Mouse (Mus musculus) embryonic facial prominence, embryonic 13.5 days (tissue): ENCODE data around the gene Ppil1. TPM values are rescaled to one million over a fixed set of nuclear protein-coding genes. Genes with fewer than 3 reads are reported as not detected.
"Not testable (repeated sequence)": the region's sequence is repeated elsewhere in the genome, so short reads cannot be mapped to it uniquely, and the experiment has no call there.

ENCODE experiments used
- ATAC-seq: fragments of 200-750 bp; cut with Nextera tagmentation; 2 replicates; pipeline ENCODE4 v1.8.0; 2017; ENCODE audit warnings: low read depth; ENCODE audit not compliant: insufficient number of reproducible peaks, insufficient read depth, low FRiP score, low TSS enrichment
- H3K27ac ChIP-seq: fragments of 300-500 bp; sonication (generic); 2 replicates; pipeline ENCODE4 v1.5.1; 2015; ENCODE audit warnings: moderate library complexity, mild to moderate bottlenecking, inconsistent platforms
- H3K27me3 ChIP-seq: fragments of 300-500 bp; sonication (generic); 2 replicates; pipeline ENCODE4 v1.6.1; 2015; ENCODE audit warnings: mild to moderate bottlenecking, inconsistent platforms
- H3K36me3 ChIP-seq: fragments of 300-500 bp; sonication (generic); 2 replicates; pipeline ENCODE4 v1.6.1; 2015; ENCODE audit warnings: mild to moderate bottlenecking, inconsistent platforms
- H3K4me1 ChIP-seq: fragments of 300-500 bp; sonication (generic); 2 replicates; pipeline ENCODE4 v1.6.1; 2015; ENCODE audit warnings: inconsistent platforms
- H3K4me2 ChIP-seq: fragments of 300-500 bp; sonication (generic); 2 replicates; pipeline ENCODE4 v1.6.1; 2015; ENCODE audit warnings: moderate library complexity, mild to moderate bottlenecking, inconsistent platforms
- H3K4me3 ChIP-seq: fragments of 300-500 bp; sonication (generic); 2 replicates; pipeline ENCODE4 v1.5.1; 2015; ENCODE audit warnings: mild to moderate bottlenecking, inconsistent platforms
- H3K9ac ChIP-seq: fragments of 300-500 bp; sonication (generic); 2 replicates; pipeline ENCODE4 v1.6.1; 2015; ENCODE audit warnings: mild to moderate bottlenecking, inconsistent platforms
- H3K9me3 ChIP-seq: fragments of 300-500 bp; sonication (generic); 2 replicates; pipeline ENCODE4 v1.6.1; 2016; ENCODE audit warnings: inconsistent platforms
- WGBS: fragments of 180-500 bp; shearing (Covaris S2); methylation state at CpG from one replicate; pipeline ENCODE4 v1.1.7; 2015; ENCODE audit warnings: mixed read lengths; 5-methylcytosine and 5-hydroxymethylcytosine counted together
- polyA plus RNA-seq: library from polyadenylated mRNA; unstranded; fragments of >200 nt; fragmentation: Nextera tagmentation; extraction: Ambion mirVana; gene quantifications from 2 replicates; pipeline ENCODE4 v1.2.1, GENCODE M21; 2015

The Ppil1 gene
- polyA plus RNA-seq, 1 experiment from 2014 or later: 162 TPM

DNA sequence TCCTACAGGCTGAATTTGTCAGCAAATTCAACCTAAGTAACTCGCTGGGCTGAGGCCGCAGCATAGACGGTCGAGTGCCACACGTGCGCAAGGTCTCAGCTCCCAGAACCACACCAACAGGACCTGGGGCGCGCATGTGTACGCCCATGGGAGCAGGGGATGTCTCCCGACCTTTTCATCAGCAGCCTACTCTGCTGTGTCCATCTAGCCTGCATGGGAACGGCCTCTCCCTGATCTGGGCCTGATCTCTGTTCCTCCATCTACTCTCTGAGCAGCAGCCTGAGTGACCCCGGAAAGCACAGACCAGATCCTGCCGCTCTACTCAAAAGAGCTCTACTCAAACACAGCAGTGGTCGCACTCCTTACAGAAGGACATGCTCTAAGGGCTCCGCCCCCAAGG lies 3.5 kb downstream of the Ppil1 start:
- 89% methylated on average over 15 of the region's 15 CpGs for WGBS
- no peak overlapping the region for H3K4me3 ChIP-seq
- H3K9ac ChIP-seq: no peak overlapping the region
- H3K27ac ChIP-seq: no peak overlapping the region
- H3K9me3 ChIP-seq: no peaks in the 10 kb centered on the region
- H3K4me1 ChIP-seq: peaks cover 43% of the 10 kb centered on the region
- no peaks in the 10 kb centered on the region for H3K27me3 ChIP-seq
- H3K36me3 ChIP-seq: peaks cover 58% of the 10 kb centered on the region
- ATAC-seq: no peak
- H3K4me2 ChIP-seq: no peak overlapping the region

DNA sequence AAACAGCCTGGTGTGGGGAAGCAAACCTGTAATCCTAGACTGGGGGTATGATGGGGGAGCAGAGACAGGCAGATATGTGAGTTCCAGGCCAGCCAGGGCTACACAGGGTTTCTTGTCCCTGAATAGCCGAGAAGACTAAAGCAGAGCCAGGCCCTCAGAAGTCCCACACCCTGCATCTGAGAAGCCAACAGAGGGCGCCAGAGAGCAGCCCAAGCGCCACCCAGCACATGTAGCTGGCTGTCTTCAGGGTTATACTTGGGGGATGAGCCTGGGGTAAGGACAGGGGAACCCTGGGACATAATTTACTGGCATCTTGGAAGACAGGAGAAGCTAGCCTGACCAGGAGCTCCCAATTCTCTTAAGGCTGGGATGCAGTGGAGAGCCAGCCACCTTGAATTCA lies 4.5 kb downstream of the Ppil1 start:
- no peak overlapping the region for H3K4me2 ChIP-seq
- no peak for ATAC-seq
- H3K4me1 ChIP-seq: peaks cover 40% of the 10 kb centered on the region

DNA sequence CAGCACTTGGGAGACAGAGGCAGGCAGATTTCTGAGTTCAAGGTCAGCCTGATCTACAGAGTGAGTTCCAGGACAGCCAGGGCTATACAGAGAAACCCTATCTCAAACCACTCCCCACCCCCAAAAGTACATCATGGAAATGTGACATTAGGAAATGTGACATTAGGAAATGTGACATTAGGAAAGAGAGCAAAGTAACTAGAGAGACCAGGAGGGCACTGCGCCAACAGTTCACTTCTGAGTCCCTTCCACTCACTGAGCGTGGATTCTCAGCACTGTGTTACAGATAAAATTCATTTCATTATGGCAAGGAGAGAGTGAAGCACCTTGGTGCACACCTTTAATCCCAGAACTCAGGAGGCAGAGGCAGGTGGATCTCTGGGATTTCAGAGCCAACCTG lies 5.1 kb downstream of the Ppil1 start:
- H3K27me3 ChIP-seq: no peaks in the 10 kb centered on the region
- H3K4me2 ChIP-seq: no peak overlapping the region
- no peak overlapping the region for H3K27ac ChIP-seq
- no peak for ATAC-seq
- H3K9ac ChIP-seq: 0 out of 2 replicates have a peak overlapping the region, but pooled peaks have one; percentile 28
- H3K4me3 ChIP-seq: no peak overlapping the region
- peaks cover 71% of the 10 kb centered on the region for H3K36me3 ChIP-seq
- H3K9me3 ChIP-seq: no peaks in the 10 kb centered on the region
- WGBS: 96% methylated on average over 2 of the region's 2 CpGs
- peaks cover 36% of the 10 kb centered on the region for H3K4me1 ChIP-seq

More for the DNA sequence above, 4.5 kb downstream of the Ppil1 start:
- Histone ChIP-seq H3K36me3 (peaks cover 66% of the 10 kb centered on the region), H3K9me3 (no peaks in the 10 kb centered on the region), H3K27me3 (no peaks in the 10 kb centered on the region), H3K27ac (no peak overlapping the region), H3K9ac (no peak overlapping the region), H3K4me3 (no peak overlapping the region)
- WGBS: 6% methylated on average over 3 of the region's 3 CpGs

DNA sequence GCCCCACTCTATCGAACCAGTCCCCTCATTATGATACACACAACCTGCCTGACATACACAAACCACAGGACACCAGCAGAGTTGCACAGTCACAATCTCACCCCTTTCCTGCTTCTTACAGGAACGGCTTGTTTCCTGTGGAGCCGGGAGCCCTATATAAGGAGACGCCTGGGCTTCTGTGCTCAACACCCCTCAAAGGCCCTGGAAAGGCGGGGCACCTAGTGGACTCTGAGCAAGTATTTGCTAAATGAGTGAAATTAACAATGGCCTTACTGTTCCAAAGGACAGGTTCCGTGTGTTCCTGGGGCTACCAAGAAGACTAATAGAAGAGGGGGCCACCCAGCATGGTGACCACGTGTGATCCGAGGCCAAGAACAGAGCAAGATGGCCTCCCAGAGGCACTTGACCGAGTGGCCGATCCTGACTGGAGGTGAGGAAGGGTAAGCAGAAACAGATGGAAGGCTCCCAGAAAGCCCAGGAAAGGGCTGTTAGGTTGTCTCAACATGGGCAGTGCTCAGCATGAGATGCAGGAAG lies 5.9 kb downstream of the Ppil1 start:
- H3K4me1 ChIP-seq: peaks cover 35% of the 10 kb centered on the region
- no peaks in the 10 kb centered on the region for H3K27me3 ChIP-seq
- H3K4me2 ChIP-seq: no peak overlapping the region
- H3K27ac ChIP-seq: no peak overlapping the region
- no peak for ATAC-seq
- H3K9ac ChIP-seq: peak overlapping the region; percentile 40; the same call in 1 of the 2 replicates
- H3K36me3 ChIP-seq: peaks cover 74% of the 10 kb centered on the region
- no peak overlapping the region for H3K4me3 ChIP-seq
- WGBS: 70% methylated on average over 10 of the region's 10 CpGs
- no peaks in the 10 kb centered on the region for H3K9me3 ChIP-seq

DNA sequence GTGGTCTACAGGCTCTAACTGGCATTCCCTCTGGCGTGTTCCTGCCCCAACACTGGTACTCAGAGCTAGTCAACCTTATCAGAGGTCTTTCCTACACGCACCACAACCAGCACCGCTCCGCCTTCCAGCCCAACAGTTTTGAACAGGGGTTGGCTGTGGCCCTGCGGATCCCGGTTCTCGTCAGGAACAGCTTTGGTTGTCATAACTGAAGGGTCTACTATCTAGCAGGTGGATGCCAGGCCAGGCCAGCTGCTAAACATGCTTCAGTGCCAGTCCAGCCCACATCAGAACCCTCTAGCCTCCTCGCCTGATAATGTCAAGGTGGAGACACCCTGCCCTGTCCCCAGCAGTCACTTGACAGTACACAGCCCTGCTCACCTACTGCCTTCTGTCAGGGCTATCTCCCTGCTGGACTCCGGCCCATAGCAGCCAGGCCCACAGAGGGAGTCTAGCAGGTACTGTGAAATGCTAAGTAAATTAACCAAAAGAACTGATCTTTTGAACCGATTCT lies 6.9 kb downstream of the Ppil1 start:
- Histone ChIP-seq H3K36me3 (peaks cover 80% of the 10 kb centered on the region), H3K9me3 (no peaks in the 10 kb centered on the region), H3K4me3 (no peak overlapping the region), H3K9ac (0 out of 2 replicates have a peak overlapping the region, but pooled peaks have one; percentile 6), H3K4me1 (peaks cover 30% of the 10 kb centered on the region), H3K4me2 (no peak overlapping the region), H3K27me3 (no peaks in the 10 kb centered on the region), H3K27ac (no peak overlapping the region)
- WGBS: 92% methylated on average over 10 of the region's 10 CpGs
- ATAC-seq: no peak

DNA sequence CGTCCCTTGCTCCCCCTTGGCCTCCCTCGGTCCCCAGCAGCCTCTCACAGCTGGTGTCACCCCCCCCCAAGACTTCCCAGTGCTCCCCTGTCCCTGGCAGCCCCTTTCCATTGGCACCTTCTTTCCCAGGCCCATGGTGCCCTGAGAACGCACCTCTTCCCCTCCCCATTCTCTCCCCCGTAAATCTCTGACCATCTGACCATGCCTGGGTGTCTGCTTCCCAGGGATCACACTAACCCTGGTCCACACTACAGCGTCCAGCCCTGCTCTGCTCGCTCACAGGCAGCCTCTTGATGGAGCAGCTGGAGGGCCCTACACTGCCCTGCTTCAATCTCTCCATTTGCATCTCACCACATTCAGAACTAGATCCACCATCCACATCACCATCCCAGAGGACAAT lies 7.5 kb downstream of the Ppil1 start:
- no peak for ATAC-seq
- no peak overlapping the region for H3K4me2 ChIP-seq
- H3K4me1 ChIP-seq: peaks cover 29% of the 10 kb centered on the region
- no peak overlapping the region for H3K27ac ChIP-seq
- peaks cover 82% of the 10 kb centered on the region for H3K36me3 ChIP-seq
- H3K4me3 ChIP-seq: no peak overlapping the region
- peak overlapping the region; percentile 49 for H3K9ac ChIP-seq
- no peaks in the 10 kb centered on the region for H3K27me3 ChIP-seq
- WGBS: 85% methylated on average over 6 of the region's 6 CpGs
- H3K9me3 ChIP-seq: no peaks in the 10 kb centered on the region

DNA sequence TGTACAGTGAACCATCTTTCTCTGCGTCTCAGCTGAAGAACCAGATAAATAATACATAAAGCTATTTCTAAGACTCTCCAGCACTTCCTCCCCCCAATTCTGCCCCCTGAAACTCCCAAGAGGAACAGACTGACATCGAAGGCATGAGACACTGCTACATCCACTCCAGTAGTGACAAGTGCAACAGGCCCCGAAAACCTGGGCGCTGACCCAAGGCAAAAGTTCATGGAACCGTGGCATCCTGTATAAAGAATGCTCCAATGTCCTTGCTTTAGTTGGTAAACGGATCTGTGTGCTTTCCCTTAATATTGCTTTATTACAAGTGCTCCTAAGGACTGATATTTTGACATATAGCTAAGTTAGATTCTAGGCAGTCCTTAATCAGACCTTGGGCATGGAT lies 9.2 kb downstream of the Ppil1 start:
- H3K4me2 ChIP-seq, H3K9me3 ChIP-seq, H3K27me3 ChIP-seq, H3K27ac ChIP-seq, H3K4me3 ChIP-seq, ATAC-seq, H3K9ac ChIP-seq: not testable (repeated sequence)
- Histone ChIP-seq H3K4me1 (peaks cover 20% of the 10 kb centered on the region), H3K36me3 (peaks cover 82% of the 10 kb centered on the region)
- 87% methylated on average over 6 of the region's 6 CpGs for WGBS

DNA sequence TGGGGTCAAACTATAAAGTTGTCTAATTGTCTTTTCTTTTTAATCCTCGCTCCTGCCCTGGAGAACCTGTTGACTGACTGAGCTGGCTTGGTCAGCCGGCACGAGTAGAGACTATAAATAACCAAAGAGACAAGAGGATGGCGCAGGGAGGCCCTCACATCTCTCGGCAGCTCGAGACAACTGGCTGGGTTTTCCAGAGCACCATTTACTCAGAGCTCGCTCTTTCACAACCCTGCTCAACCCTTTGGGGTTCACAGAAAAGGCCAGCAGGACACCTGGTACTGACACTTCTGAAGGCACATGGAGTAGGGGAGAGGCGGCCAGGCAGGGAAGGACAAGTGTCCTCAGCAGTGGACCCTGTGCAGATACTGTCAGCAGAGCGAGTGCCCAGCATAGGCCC lies 10.3 kb downstream of the Ppil1 start:
- no peak; the same call in 1 of the 2 replicates for ATAC-seq
- peaks cover 86% of the 10 kb centered on the region for H3K36me3 ChIP-seq

DNA sequence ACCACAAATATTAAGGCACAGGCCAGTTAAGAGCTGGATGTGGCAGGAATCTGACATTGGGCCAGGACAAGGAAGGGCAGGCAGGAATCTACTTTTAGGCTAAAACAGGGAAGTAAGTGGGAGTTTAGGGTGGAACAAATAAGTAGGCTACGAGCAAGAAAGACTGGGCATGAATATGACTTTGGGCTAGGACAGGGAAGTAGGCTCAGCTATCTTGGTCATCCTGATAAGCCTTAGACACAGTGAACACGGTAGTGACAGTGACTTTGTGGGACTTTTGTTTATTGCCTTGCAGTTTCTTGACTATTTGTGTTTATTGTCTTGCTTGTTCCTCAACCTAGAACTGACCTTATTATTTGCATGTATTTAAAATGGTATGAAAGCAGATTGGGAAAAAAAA lies 10.8 kb downstream of the Ppil1 start:
- Histone ChIP-seq H3K36me3 (peaks cover 82% of the 10 kb centered on the region), H3K27me3 (no peaks in the 10 kb centered on the region)
- WGBS: 94% methylated on average over 2 of the region's 2 CpGs

More for the DNA sequence above, 10.3 kb downstream of the Ppil1 start:
- no peaks in the 10 kb centered on the region for H3K9me3 ChIP-seq
- peaks cover 21% of the 10 kb centered on the region for H3K4me1 ChIP-seq
- no peak overlapping the region for H3K9ac ChIP-seq
- WGBS: 84% methylated on average over 9 of the region's 9 CpGs
- H3K4me3 ChIP-seq: no peak overlapping the region
- no peaks in the 10 kb centered on the region for H3K27me3 ChIP-seq
- H3K27ac ChIP-seq: no peak overlapping the region
- no peak overlapping the region for H3K4me2 ChIP-seq

DNA sequence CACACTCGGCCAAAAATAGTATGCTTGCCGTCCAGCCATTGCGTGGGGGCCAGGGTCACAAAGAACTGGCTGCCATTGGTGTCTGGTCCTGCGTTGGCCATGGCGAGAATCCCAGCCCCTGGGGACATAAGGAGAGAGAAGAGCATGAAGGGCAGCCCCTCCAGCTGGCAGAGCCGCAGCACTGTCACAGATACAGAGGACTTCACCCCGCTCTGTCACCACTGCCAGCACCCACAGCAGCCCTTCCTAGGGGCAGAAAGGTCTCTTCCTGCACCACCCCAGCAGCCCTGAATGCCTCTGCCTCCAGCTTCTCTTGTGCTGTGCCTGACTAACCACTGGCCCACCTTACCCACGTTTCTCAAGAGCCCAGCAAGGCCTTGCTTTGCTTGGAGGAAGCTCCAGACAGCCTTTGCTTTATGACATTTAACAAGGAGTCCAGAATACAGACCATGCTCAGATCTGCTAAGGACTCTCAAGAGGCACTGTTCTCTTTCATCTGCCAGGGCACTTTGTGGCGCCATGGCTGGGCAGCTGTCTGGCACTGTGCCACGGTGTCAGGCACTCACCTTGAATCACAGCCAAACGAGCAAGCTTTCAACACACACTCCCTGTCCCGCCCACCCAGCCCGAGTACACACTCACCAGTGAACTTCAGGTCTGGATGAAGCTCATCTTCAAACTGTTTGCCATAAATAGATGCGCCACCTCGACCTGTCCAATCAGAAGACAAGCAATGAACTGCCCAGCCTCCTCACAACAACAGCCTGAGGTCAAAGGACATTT lies 12.2 kb downstream of the Ppil1 start:
- Histone ChIP-seq H3K4me3 (no peak overlapping the region), H3K4me1 (peaks cover 30% of the 10 kb centered on the region), H3K9me3 (no peaks in the 10 kb centered on the region), H3K36me3 (peaks cover 67% of the 10 kb centered on the region), H3K27me3 (no peaks in the 10 kb centered on the region), H3K27ac (no peak overlapping the region), H3K9ac (no peak overlapping the region), H3K4me2 (no peak overlapping the region)
- ATAC-seq: no peak
- WGBS: 86% methylated on average over 15 of the region's 15 CpGs

More for the DNA sequence above, 10.8 kb downstream of the Ppil1 start:
- ATAC-seq: no peak
- H3K4me2 ChIP-seq: no peak overlapping the region
- no peak overlapping the region for H3K9ac ChIP-seq
- H3K4me1 ChIP-seq: peaks cover 26% of the 10 kb centered on the region
- H3K4me3 ChIP-seq: no peak overlapping the region
- no peak overlapping the region for H3K27ac ChIP-seq
- H3K9me3 ChIP-seq: no peaks in the 10 kb centered on the region

DNA sequence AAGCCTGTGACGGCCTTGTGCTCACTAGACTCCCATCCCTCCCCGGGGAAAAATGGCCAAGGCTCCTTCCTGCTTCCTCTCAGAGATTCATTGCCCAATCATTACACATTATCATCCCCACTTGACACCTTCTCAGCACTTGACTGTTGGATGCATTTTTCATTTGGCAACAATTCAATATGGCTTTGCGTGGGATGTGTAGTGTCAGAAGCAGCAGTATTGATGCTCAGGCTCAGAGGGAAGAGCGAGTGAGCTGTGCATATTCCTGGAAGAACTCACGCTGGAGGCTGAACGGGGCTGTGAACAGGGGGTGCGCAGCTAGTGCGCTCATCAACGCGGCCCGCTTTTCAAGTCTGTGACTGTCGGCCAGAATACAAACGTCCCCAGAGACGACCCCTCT lies 13.0 kb downstream of the Ppil1 start:
- H3K4me2 ChIP-seq, H3K9ac ChIP-seq, H3K27ac ChIP-seq, ATAC-seq, H3K27me3 ChIP-seq, H3K4me3 ChIP-seq, H3K9me3 ChIP-seq: not testable (repeated sequence)
- 88% methylated on average over 14 of the region's 14 CpGs for WGBS
- Histone ChIP-seq H3K36me3 (peaks cover 61% of the 10 kb centered on the region), H3K4me1 (peaks cover 31% of the 10 kb centered on the region)

DNA sequence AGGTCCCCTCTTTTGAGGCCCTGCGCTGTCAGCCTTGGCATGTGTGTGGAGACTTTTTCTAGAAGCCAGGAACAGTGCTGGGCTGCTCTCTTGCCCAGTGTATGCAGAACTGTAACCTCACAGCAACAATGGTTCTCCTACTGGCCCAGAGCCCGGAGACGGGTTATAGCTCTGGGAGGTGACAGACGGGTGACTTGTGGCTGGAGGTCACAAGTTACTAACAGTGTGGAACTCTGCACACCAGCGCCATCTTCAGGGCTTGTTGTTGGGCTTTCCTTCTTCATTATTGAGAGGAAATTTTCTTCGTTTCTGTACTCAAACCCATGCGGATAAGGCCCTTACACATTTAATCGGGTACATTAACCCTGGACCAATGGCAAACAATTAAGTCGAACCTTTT lies 14.5 kb downstream of the Ppil1 start:
- 63% methylated on average over 9 of the region's 9 CpGs for WGBS

More for the DNA sequence above, 14.5 kb downstream of the Ppil1 start:
- no peak for ATAC-seq
- peaks cover 49% of the 10 kb centered on the region for H3K36me3 ChIP-seq
- no peak overlapping the region for H3K27ac ChIP-seq
- H3K9ac ChIP-seq: no peak overlapping the region
- H3K27me3 ChIP-seq: no peaks in the 10 kb centered on the region
- no peak overlapping the region for H3K4me2 ChIP-seq
- no peak overlapping the region for H3K4me3 ChIP-seq
- peaks cover 46% of the 10 kb centered on the region for H3K4me1 ChIP-seq
- no peaks in the 10 kb centered on the region for H3K9me3 ChIP-seq
